Mouse (Mus musculus) right cerebral cortex, postnatal 4 days (tissue): ENCODE data around the gene Ints3.
"Not testable (repeated sequence)": the region's sequence is repeated elsewhere in the genome, so short reads cannot be mapped to it uniquely, and the experiment has no call there.

Experiments used
- DNase-seq: peaks from one replicate; pipeline ENCODE4 v3.0.0-alpha.2; 2022

The Ints3 gene

GRCm38 (mm10) chr3:90388726-90389510 lies 44.5 kb downstream of the Ints3 start:
- DNase-seq = no peak

DNA sequence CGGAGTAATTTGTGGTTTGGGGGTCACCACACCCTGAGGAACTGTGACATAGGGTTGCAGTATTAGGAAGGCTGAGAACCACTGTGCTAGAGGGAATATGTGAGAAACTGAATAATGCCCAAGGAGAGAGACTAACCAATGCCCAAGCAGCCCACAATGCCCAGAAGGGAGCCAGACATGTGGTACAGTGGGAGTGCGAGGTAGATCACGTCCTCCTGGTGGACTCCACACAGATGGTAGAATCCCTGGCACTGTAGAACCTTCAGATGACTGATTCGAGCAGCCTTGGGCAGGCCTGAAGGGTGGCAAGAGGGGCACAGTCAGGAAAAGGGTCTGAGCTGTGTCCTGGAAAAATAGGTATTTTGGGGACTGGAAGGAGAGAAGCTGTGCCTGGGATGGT lies 45.2 kb downstream of the Ints3 start:
- no peak for DNase-seq

DNA sequence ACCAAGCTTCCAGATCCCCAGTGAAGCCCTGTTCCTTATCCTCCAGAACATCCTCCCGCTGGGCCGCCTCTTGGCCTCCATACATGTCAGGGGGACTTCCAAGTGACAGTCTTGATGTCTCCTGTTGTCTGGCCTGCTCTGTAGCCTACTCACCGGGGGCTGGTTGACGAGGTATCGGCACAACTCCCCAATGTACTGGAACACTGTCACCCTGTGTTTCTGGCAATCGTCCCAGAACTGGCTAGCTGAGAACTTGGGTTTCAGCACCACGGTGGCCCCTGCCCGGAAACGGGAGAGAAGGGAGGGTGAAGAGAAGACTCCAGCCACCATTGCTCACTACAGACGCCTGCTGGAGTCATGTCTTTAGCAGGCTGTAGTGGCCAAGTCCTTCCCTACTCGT lies 45.9 kb downstream of the Ints3 start:
- peak; percentile 40 for DNase-seq

DNA sequence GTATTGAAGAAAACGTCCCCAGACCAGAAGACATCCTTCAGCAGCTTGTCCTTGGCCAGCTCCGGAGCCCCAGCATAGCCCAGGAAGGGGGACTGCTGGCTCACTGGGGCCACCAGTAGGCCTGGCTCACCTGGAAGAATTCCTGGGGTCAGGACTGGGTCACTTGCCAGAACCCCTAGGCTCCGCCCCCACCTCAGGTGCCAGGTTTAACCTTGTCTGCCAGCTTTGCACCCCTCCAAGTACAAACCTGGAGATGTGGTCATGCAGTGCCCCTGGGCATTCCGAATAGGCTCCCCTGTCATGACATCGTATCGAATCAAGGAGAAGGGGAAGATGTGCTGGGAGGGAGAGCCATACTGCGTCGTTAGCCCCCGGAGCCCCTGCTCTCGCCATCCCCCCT lies 46.6 kb downstream of the Ints3 start:
- DNase-seq = no peak

DNA sequence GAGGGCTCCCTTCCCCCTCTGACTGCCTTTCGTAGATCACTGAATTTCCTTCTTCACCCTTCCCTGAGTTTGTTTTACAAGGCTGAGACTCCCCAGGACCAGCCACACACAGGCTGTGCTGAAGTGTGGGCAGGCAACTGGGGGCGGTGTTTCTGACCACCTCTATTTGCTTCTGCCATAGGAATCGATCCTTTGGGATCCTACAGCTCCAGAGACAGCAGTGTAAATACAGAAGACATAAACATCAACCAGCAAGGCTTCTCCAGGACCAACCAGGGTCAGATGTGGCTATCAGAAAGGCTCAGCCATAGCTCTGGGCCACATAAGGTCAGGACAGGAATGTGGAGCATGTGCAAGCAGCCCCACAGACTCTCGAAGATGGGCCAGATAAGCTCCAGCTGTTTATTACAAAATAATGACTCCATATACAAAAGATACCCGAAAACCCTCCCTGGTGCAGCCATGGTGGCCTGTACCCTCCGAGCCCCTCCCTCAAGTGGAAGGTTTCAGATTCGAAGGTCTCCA lies 48.5 kb downstream of the Ints3 start:
- DNase-seq = no peak

- no peak for DNase-seq
Observed at GRCm38 (mm10) chr3:90383690-90384089, 49.7 kb downstream of the Ints3 start.

DNA sequence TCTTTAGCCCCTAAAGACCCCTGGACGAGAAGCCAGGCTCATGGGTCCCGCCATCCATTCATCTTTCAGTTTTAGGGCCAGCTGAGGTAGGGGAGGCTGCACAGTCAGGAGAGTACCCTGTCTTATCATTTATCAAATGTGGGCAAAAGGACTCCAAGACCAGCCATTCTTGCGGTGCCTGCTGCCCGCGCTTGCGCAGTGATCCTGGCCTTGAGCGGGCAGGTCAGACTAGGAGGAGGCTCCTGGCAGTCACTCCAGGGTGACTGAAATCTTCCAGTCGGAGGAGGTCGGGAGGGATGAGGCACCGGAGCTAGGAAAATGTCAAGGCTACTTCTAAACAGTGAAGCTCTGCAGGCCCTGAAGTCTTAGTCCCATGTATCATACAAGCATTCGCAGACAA lies 51.7 kb downstream of the Ints3 start:
- no peak for DNase-seq

DNA sequence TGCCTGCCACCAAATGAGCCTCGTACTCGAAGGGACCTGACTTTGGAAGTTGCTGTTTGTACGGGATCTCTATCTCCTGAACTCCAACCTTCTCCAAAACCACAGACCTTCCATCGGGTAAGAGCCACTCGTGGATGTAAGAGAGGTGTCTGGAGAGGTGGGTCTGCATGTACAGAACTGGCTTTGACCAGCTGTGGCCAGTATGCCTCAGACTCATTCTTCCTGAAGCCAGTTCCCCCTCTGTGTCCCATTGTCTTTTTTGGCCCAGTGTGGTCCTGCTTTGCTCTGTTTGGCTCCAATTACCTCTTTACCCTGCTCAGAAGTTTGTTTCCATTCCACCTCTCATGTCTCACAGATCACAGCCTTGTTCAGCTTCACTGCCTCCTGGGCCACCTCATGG lies 54.9 kb downstream of the Ints3 start:
- DNase-seq = no peak

DNA sequence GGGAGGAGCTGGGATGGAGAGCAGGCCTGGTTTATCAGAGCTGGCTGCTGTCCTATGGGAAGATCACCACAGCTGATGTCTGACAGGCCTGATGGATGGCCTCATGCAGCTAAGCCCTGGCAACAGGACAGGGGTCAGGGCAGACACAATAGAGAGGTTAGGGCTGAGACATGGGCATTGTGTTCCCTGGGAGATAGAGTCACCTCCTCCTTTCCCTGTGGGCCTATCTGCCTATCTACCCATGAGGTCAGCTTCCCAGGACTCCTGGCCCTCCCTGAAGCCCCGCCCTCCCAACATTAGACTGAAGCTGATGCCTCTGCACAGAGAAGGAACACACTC lies 57.2 kb downstream of the Ints3 start:
- no peak for DNase-seq

GRCm38 (mm10) chr3:90375562-90376246 lies 57.7 kb downstream of the Ints3 start:
- DNase-seq = no peak

DNA sequence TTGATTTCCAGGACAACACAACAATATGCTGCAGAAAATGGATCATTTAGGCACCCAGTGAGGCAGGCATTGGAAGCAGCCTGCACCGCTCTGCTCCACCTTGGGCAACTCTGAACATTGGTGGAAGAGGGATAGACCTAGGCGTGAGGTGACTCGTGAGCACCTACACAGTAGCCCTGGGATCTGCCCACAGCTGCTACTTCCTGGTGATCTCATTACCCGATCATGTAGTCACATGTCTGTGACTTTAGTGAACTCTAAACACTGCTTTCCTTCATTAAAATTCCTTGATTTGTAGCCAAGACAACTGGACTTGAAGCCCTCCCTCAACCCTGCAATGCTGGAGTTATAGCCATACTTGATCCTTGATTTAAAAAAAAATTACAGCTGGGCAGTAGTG lies 59.1 kb downstream of the Ints3 start:
- no peak for DNase-seq

GRCm38 (mm10) chr3:90373432-90374028 lies 59.9 kb downstream of the Ints3 start:
- peak; percentile 85 for DNase-seq

DNA sequence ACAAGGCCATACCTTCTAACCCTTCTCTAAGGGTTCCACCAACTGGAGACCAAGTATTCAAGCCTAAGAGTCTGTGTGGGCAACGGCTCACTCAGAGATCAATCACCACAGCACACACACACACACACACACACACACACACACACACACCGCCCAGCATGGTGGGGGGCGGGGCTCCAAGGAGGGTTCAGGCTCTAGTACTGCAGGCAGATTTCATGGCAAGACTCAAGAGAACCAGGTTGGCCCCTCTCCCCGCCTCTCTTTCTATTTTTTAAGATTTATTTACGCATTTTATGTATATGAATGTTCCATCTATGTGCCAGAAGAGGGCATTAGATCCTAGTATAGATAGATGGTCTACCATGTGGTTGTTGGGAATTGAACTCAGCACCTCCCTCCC lies 60.6 kb downstream of the Ints3 start:
- no peak for DNase-seq

GRCm38 (mm10) chr3:90371857-90372256 lies 61.6 kb downstream of the Ints3 start:
- no peak for DNase-seq

DNA sequence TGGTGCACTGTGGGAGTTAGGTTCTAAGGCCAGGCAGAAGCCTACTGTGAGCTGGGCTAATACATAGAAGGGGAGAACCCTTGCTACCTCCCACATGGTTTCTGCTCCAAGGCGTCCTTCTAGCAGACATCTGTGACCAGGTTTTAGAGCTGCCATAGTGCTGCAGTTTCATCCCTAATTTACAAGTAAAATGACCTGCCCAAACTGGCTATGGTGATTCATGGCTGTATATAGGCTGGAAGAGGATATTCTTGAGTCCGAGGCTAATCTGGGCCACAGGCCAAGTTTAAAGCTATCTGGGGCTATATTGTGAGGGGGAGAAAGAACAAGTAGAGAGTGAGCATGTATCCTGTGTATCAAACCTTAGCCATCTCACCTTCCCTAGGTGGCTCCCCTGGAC lies 64.4 kb downstream of the Ints3 start:
- no peak for DNase-seq

- no peak for DNase-seq
Observed at GRCm38 (mm10) chr3:90367001-90367632, 66.3 kb downstream of the Ints3 start.

GRCm38 (mm10) chr3:90362346-90362745 lies 71.1 kb downstream of the Ints3 start:
- DNase-seq = no peak

DNA sequence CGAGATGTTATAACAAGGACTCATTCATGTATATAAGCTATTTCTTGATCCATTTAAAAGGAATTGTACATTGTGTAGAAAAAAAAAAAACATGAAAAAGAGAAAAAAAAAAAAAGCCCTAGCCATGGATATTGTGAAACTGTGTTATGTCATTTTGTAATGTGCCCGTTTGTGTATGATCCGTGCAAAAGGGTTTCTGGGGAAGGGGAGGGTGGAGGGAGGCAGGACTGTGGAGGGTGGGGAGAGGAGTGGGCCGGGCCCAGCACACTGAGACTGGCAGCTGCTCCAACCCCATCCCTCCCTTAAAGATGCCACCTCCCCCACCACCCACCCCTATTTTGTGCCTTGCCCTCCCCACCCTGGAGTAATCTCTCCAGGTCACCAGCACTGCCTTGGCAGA lies 71.9 kb downstream of the Ints3 start:
- no peak for DNase-seq

DNA sequence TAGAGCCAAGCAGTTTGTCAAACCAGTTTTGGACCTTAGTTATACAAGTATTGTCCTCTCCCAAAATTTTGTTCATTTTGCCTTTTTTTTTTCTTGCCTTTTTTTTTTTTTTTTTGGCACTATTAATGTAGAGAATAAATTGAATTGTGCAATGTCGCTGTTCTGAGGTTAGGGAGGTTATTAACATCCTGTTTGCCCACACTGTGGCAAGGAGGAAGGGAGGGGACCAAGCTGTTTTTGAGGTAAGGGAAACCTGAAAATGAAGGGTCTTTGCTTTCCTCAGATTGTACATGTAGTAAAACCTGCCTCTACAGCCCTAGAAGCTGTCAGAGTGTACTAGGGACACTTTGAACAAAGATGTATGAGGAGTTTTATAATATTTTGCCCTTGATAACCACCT lies 74.2 kb downstream of the Ints3 start:
- DNase-seq = no peak

DNA sequence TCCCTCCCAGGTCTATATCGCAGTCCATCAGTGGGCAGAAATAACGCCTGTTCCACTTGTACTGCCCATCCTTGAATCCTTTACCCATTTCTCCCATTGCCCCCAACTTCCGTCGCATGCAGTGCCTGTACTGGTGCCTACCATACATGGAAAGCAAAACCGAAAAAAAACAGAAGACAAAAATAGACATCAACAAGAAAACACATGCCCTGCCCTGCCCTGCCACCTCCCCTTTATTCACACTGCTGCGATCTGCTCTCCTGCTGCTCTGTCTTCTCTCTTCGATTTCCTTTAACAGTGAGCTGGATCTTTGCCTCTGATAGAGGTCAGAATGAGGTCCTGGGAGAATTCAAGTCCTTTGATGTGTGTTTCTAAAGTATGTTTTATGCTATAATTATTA lies 75.5 kb downstream of the Ints3 start:
- no peak for DNase-seq

GRCm38 (mm10) chr3:90347847-90348246 lies 85.6 kb downstream of the Ints3 start:
- no peak for DNase-seq

DNA sequence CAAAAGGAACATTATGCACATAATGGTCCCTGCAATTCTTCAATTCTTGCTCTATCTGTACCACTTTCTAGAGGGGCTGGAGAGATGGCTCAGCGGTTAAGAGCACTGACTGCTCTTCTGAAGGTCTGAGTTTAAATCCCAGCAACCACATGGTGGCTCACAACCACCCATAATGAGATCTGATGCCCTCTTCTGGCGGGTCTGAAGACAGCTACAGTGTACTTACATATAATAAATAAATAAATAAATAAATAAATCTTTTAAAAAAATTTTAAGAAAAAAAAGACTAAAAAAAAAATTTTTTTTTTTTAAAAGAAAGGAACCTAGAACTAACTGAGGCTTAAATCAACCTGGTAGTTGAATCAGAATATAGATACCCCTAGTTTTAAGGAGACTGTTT lies 90.6 kb downstream of the Ints3 start:
- DNase-seq = not testable (repeated sequence)
